Mouse (Mus musculus): Measurements from ENCODE around the gene C130060K24Rik.

DNA sequence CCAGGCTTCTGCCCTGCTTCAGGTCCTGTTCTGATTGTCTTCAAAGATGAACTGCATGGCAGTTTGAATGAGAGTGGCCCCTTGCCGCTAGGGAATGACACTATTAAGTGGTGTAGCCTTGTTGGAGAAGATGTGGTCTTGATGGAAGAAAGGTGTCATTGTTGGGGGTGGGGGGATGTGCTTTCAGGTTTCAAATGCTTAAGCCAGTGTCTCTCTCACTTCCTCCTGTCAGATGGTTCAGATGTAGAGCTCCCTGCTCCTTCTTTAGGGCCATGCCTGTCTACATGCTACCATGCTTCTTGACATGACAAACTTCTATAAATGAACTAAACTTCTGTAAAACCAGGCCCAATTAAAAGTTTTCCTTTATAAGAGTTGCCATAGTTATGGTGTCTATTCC is 46.7 kb upstream of the C130060K24Rik start:
- TF ChIP-seq POLR2A (IDR thresholded peaks at IDR 0.05; ENCODE audit: low read depth, low read length) (no peak), CTCF (conservative IDR thresholded peaks at IDR 0.05; ENCODE audit: insufficient read depth, insufficient read length, low read depth, low read length) (no peak)

Data from kidney, adult 2 months (tissue).